In the genomic region with DNA sequence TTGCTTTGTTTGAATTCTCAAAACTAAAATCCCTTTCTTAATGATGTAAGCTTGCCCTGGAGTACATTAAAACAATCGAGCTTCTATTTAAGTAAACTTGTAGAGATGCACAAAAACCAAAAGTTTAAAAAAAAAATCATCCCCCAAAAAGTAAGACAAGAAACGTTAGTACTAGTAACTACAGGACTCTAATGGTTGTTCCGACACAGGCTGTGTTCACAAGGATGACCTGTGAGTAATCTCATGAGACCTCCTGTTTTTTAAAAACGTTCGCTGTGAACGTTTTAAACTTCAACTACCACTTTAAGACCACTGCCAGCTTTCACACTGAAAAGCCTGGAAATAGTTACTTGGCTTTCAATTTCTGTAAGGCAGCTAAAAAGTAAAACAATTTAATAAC, we compare ENCODE assay signal across 8 mouse cellular contexts.
A peak's percentile ranks its signal among the peaks of the same experiment; 100 is the strongest.
DNase-seq lines count a peak whose midpoint lies in the region; ATAC-seq and TF ChIP-seq lines count a peak whose summit lies in the region.

No protein-coding gene starts in this region.

- H3K4me2 ChIP-seq in kidney, postnatal 0 days (ENCODE audit: low read length), result peak overlapping the region; percentile 65
- H3K4me2 ChIP-seq in hindbrain, embryonic 15.5 days, result peak overlapping the region; percentile 75
- peak overlapping the region; percentile 63 for H3K4me2 ChIP-seq in midbrain, embryonic 14.5 days (ENCODE audit: low read length)

- 0 out of 2 replicates have a peak, but pooled peaks cover 8% of the 10 kb centered on the region for H3K4me1 ChIP-seq in kidney, postnatal 0 days (replicated peaks; ENCODE audit: insufficient read depth, low read length)
- H3K4me1 ChIP-seq in embryonic facial prominence, embryonic 10.5 days, result peaks cover 23% of the 10 kb centered on the region
- peaks cover 22% of the 10 kb centered on the region for H3K4me1 ChIP-seq in hindbrain, embryonic 15.5 days (replicated peaks)
- H3K4me1 ChIP-seq in midbrain, embryonic 14.5 days (ENCODE audit: control insufficient read depth, insufficient read depth, low read length), result peaks cover 10% of the 10 kb centered on the region

- H3K36me3 ChIP-seq in kidney, postnatal 0 days (ENCODE audit: insufficient read depth, low read length), result no peaks in the 10 kb centered on the region
- no peaks in the 10 kb centered on the region for H3K36me3 ChIP-seq in embryonic facial prominence, embryonic 10.5 days (replicated peaks)
- H3K36me3 ChIP-seq in hindbrain, embryonic 15.5 days, result no peaks in the 10 kb centered on the region
- no peaks in the 10 kb centered on the region for H3K36me3 ChIP-seq in midbrain, embryonic 14.5 days (ENCODE audit: control insufficient read depth, insufficient read depth, low read length)

- 23% methylated on average over 6 of the region's 6 CpGs for WGBS in kidney, postnatal 0 days
- 45% methylated on average over 6 of the region's 6 CpGs for WGBS in embryonic facial prominence, embryonic 10.5 days
- 56% methylated on average over 6 of the region's 6 CpGs for WGBS in hindbrain, embryonic 15.5 days
- WGBS in midbrain, embryonic 14.5 days, result 54% methylated on average over 6 of the region's 6 CpGs

- no peaks in the 10 kb centered on the region for H3K27me3 ChIP-seq in kidney, postnatal 0 days (ENCODE audit: insufficient read depth, low read length)
- no peaks in the 10 kb centered on the region for H3K27me3 ChIP-seq in embryonic facial prominence, embryonic 10.5 days (replicated peaks; ENCODE audit: low read depth, poor library complexity, severe bottlenecking)
- no peaks in the 10 kb centered on the region for H3K27me3 ChIP-seq in hindbrain, embryonic 15.5 days
- no peaks in the 10 kb centered on the region for H3K27me3 ChIP-seq in midbrain, embryonic 14.5 days (ENCODE audit: control insufficient read depth, insufficient read depth, low read length)

- no peak for TF ChIP-seq CTCF in kidney, postnatal 0 days (IDR thresholded peaks at IDR 0.05; ENCODE audit: low read depth)

- H3K9me3 ChIP-seq in kidney, postnatal 0 days (replicated peaks; ENCODE audit: low read length), result no peaks in the 10 kb centered on the region
- H3K9me3 ChIP-seq in embryonic facial prominence, embryonic 10.5 days, result no peaks in the 10 kb centered on the region
- H3K9me3 ChIP-seq in hindbrain, embryonic 15.5 days, result no peaks in the 10 kb centered on the region
- H3K9me3 ChIP-seq in midbrain, embryonic 14.5 days (ENCODE audit: control insufficient read depth, low read length), result no peaks in the 10 kb centered on the region

- H3K27ac ChIP-seq in kidney, postnatal 0 days, result no peak overlapping the region
- no peak overlapping the region for H3K27ac ChIP-seq in embryonic facial prominence, embryonic 10.5 days (replicated peaks)
- H3K27ac ChIP-seq in hindbrain, embryonic 15.5 days (replicated peaks), result no peak overlapping the region
- H3K27ac ChIP-seq in midbrain, embryonic 14.5 days (replicated peaks; ENCODE audit: low read depth, low read length), result no peak overlapping the region

- H3K4me3 ChIP-seq in kidney, postnatal 0 days (replicated peaks; ENCODE audit: low read depth, low read length), result peak overlapping the region; percentile 71
- peak overlapping the region; percentile 62 for H3K4me3 ChIP-seq in embryonic facial prominence, embryonic 10.5 days
- H3K4me3 ChIP-seq in hindbrain, embryonic 15.5 days, result peak overlapping the region; percentile 43
- H3K4me3 ChIP-seq in midbrain, embryonic 14.5 days (replicated peaks; ENCODE audit: low read depth, low read length), result no peak overlapping the region

- no peak overlapping the region for H3K9ac ChIP-seq in kidney, postnatal 0 days (ENCODE audit: low read depth, low read length)
- no peak overlapping the region for H3K9ac ChIP-seq in hindbrain, embryonic 15.5 days
- H3K9ac ChIP-seq in midbrain, embryonic 14.5 days (replicated peaks; ENCODE audit: low read length), result no peak overlapping the region

- no peak for DNase-seq in kidney, postnatal 0 days (ENCODE audit: low spot score)
- no peak for DNase-seq in kidney, adult 18-20 months
- no peak for DNase-seq in embryonic facial prominence, embryonic 10.5 days (ENCODE audit: low spot score)
- DNase-seq in midbrain, embryonic 14.5 days, result no peak
- DNase-seq in layer of hippocampus, adult 18-20 months (ENCODE audit: low spot score in 2 of 2), result no peak
- DNase-seq in cerebellum, postnatal 14 days, result no peak

- ATAC-seq in kidney, postnatal 0 days (replicated peaks; ENCODE audit: low FRiP score, low read depth), result no peak
- ATAC-seq in hindbrain, embryonic 15.5 days (ENCODE audit: low FRiP score, low read depth), result no peak
- ATAC-seq in midbrain, embryonic 14.5 days (ENCODE audit: low FRiP score, low TSS enrichment), result no peak
- ATAC-seq in CD4-positive, CD25-positive, alpha-beta regulatory T cell, adult 4 months, result no peak
